Mouse (Mus musculus) stomach, embryonic 15.5 days (tissue): ENCODE measurements at regions not wholly inside any gene's neighbourhood (a gene's known extent, or its start where the extent isn't known, plus 50 kb on each side); places are given as distances from the start of the nearest gene placed in this dataset.
A peak's percentile ranks its signal among the peaks of the same experiment; 100 is the strongest.

Source experiments
- ATAC-seq: fragments of 200-750 bp; cut with Nextera tagmentation; 2 replicates; pipeline ENCODE4 v1.8.0; 2017; ENCODE audit warnings: low read depth, moderate number of reproducible peaks, moderate TSS enrichment; ENCODE audit not compliant: insufficient read depth, low FRiP score
- H3K27ac ChIP-seq: fragments of 300-500 bp; sonication (generic); 2 replicates; pipeline ENCODE4 v1.5.1; 2015; ENCODE audit warnings: mild to moderate bottlenecking, inconsistent platforms
- H3K27me3 ChIP-seq: fragments of 300-500 bp; sonication (generic); replicated peaks from 2 replicates; pipeline ENCODE4 v1.6.1; 2015; ENCODE audit warnings: inconsistent platforms
- H3K36me3 ChIP-seq: fragments of 300-500 bp; sonication (generic); 2 replicates; pipeline ENCODE4 v1.6.1; 2015; ENCODE audit warnings: inconsistent platforms
- H3K4me1 ChIP-seq: fragments of 300-500 bp; sonication (generic); 2 replicates; pipeline ENCODE4 v1.6.1; 2015; ENCODE audit warnings: inconsistent platforms
- H3K4me2 ChIP-seq: fragments of 300-500 bp; sonication (generic); 2 replicates; pipeline ENCODE4 v1.6.1; 2015; ENCODE audit warnings: mild to moderate bottlenecking, inconsistent platforms
- H3K4me3 ChIP-seq: fragments of 300-500 bp; sonication (generic); replicated peaks from 2 replicates; pipeline ENCODE4 v1.5.1; 2015; ENCODE audit warnings: inconsistent platforms
- H3K9ac ChIP-seq: fragments of 300-500 bp; sonication (generic); 2 replicates; pipeline ENCODE4 v1.6.1; 2015; ENCODE audit warnings: inconsistent platforms
- H3K9me3 ChIP-seq: fragments of 300-500 bp; sonication (generic); 2 replicates; pipeline ENCODE4 v1.6.1; 2016; ENCODE audit warnings: inconsistent platforms
- WGBS: fragments of 180-500 bp; shearing (Covaris S2); methylation state at CpG from one replicate; pipeline ENCODE4 v1.1.7; 2015; 5-methylcytosine and 5-hydroxymethylcytosine counted together

- no peak overlapping the region for H3K4me2 ChIP-seq
- no peak overlapping the region for H3K9ac ChIP-seq
- H3K4me3 ChIP-seq = no peak overlapping the region
- no peaks in the 10 kb centered on the region for H3K36me3 ChIP-seq
- no peak overlapping the region for H3K27ac ChIP-seq
- no peak for ATAC-seq
- H3K27me3 ChIP-seq = no peaks in the 10 kb centered on the region
- H3K4me1 ChIP-seq = no peaks in the 10 kb centered on the region
- H3K9me3 ChIP-seq = no peaks in the 10 kb centered on the region
- 41% methylated on average over 9 of the region's 9 CpGs for WGBS
Measured at GRCm38 (mm10) chr11:89856184-89856769, 78.8 kb upstream of the Ankfn1 start.

DNA sequence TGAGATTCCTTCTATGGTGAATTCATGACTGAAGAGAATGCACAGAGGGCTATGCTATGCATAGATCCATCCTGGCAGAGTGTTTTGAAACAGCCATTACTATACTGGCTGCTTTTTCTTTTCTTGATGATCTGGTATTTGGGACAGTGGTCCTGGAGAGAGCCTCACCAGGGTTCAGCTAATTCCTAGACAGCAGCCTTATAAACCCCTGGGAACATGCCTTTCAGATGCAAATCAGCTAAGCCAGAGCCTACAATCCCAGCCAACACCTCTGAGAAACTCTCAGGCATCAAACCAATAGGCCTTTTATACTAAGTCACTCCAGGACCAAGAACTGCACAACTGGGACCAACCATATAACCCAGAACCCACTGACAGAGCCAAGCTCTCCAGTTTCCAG lies 64.4 kb upstream of the Ankfn1 start:
- Histone ChIP-seq H3K36me3 (no peaks in the 10 kb centered on the region), H3K4me2 (no peak overlapping the region), H3K27me3 (no peaks in the 10 kb centered on the region), H3K4me1 (peaks cover 12% of the 10 kb centered on the region; the same call in 1 of the 2 replicates), H3K27ac (no peak overlapping the region), H3K4me3 (no peak overlapping the region), H3K9me3 (no peaks in the 10 kb centered on the region), H3K9ac (no peak overlapping the region)
- ATAC-seq = no peak

GRCm38 (mm10) chr11:89839671-89840327 lies 62.3 kb upstream of the Ankfn1 start:
- WGBS = 21% methylated on average over 6 of the region's 6 CpGs
- Histone ChIP-seq H3K4me2 (peak overlapping the region; percentile 8; the same call in 1 of the 2 replicates), H3K27ac (peak overlapping the region; percentile 55; the same call in 1 of the 2 replicates), H3K4me1 (peaks cover 12% of the 10 kb centered on the region; the same call in 1 of the 2 replicates), H3K4me3 (no peak overlapping the region), H3K9ac (no peak overlapping the region), H3K9me3 (no peaks in the 10 kb centered on the region), H3K27me3 (no peaks in the 10 kb centered on the region), H3K36me3 (no peaks in the 10 kb centered on the region)
- no peak; the same call in 1 of the 2 replicates for ATAC-seq

DNA sequence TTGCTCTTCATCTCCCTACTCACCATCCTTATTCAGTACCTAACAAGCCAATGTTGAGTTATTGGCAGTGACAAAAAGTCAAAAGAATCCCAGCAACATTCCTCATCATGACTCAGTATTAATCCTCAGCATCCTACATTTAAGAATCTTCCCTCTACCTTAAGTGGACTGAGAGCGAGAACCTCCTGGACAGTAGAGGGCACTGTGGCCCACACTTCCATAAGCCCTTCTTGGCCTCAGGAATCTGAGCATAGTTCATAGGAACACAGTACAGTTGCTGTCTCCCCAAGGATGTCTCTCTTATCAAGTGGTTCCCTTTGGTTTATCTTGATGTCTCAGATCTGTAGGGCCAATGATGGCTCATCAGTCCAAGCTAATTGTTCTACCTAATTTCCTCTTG lies 60.5 kb upstream of the Ankfn1 start:
- no peak for ATAC-seq
- Histone ChIP-seq H3K4me3 (no peak overlapping the region), H3K9ac (no peak overlapping the region), H3K36me3 (no peaks in the 10 kb centered on the region), H3K4me2 (no peak overlapping the region), H3K4me1 (peaks cover 12% of the 10 kb centered on the region; the same call in 1 of the 2 replicates), H3K9me3 (no peaks in the 10 kb centered on the region), H3K27ac (no peak overlapping the region), H3K27me3 (no peaks in the 10 kb centered on the region)
- 97% methylated on average over 1 of the region's 1 CpGs for whole genome bisulfite sequencing

GRCm38 (mm10) chr11:89836897-89837296 lies 59.4 kb upstream of the Ankfn1 start:
- Histone ChIP-seq H3K27me3 (no peaks in the 10 kb centered on the region), H3K4me2 (no peak overlapping the region), H3K4me1 (peaks cover 12% of the 10 kb centered on the region; the same call in 1 of the 2 replicates), H3K27ac (no peak overlapping the region), H3K9ac (no peak overlapping the region), H3K36me3 (no peaks in the 10 kb centered on the region), H3K4me3 (no peak overlapping the region), H3K9me3 (no peaks in the 10 kb centered on the region)
- no peak for ATAC-seq
- 82% methylated on average over 4 of the region's 4 CpGs for whole genome bisulfite sequencing

DNA sequence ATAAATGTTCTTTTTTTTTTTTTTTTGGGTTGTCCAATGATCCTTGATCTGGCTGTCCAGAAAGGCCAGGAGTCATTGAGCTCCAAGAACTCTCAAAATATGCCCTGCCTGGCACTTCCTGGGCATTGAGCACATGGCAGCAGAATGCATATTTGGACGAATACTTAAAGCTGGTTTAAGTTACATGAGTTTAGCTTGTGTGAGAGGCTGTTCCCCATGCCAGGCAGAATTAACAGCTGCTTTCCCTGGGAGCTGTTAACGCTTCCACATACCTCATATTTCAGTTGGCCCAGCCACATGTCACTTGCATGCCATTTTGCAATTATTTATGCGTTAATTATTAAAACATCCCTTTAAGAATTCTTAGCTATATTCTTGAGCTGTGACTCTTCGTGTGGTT lies 56.6 kb upstream of the Ankfn1 start:
- H3K36me3 ChIP-seq = no peaks in the 10 kb centered on the region
- no peaks in the 10 kb centered on the region for H3K9me3 ChIP-seq
- H3K9ac ChIP-seq = no peak overlapping the region
- no peak overlapping the region for H3K27ac ChIP-seq
- no peaks in the 10 kb centered on the region for H3K4me1 ChIP-seq
- no peaks in the 10 kb centered on the region for H3K27me3 ChIP-seq
- 78% methylated on average over 4 of the region's 4 CpGs for WGBS
- H3K4me3 ChIP-seq = no peak overlapping the region
- no peak overlapping the region for H3K4me2 ChIP-seq
- ATAC-seq = no peak

GRCm38 (mm10) chr11:89831577-89832110 lies 54.2 kb upstream of the Ankfn1 start:
- Histone ChIP-seq H3K4me1 (no peaks in the 10 kb centered on the region), H3K27ac (no peak overlapping the region), H3K4me2 (no peak overlapping the region), H3K4me3 (no peak overlapping the region), H3K36me3 (no peaks in the 10 kb centered on the region), H3K9me3 (no peaks in the 10 kb centered on the region), H3K27me3 (no peaks in the 10 kb centered on the region), H3K9ac (no peak overlapping the region)
- ATAC-seq = no peak
- WGBS = 78% methylated on average over 8 of the region's 8 CpGs
